Mouse (Mus musculus) retina, postnatal 7 days (tissue): ENCODE results near the gene Fhdc1.

Source experiments
- DNase-seq: peaks from one replicate; pipeline ENCODE4 v3.0.0-alpha.2; 2012; ENCODE audit warnings: low read depth, low spot score

Gene Fhdc1

GRCm38 (mm10) chr3:84435288-84436043 lies 44.8 kb downstream of the Fhdc1 start:
- peak; percentile 49 for DNase-seq

- DNase-seq: no peak
Measured at GRCm38 (mm10) chr3:84432797-84433445, 47.3 kb downstream of the Fhdc1 start.

GRCm38 (mm10) chr3:84431257-84431656 lies 49.0 kb downstream of the Fhdc1 start:
- DNase-seq: no peak

GRCm38 (mm10) chr3:84430152-84430551 lies 50.1 kb downstream of the Fhdc1 start:
- no peak for DNase-seq

- DNase-seq: no peak
Measured at GRCm38 (mm10) chr3:84428994-84429725, 51.1 kb downstream of the Fhdc1 start.

- no peak for DNase-seq
Measured at GRCm38 (mm10) chr3:84427779-84428178, 52.5 kb downstream of the Fhdc1 start.

GRCm38 (mm10) chr3:84422340-84422739 lies 57.9 kb downstream of the Fhdc1 start:
- DNase-seq: no peak

GRCm38 (mm10) chr3:84413868-84414267 lies 66.4 kb downstream of the Fhdc1 start:
- no peak for DNase-seq

- DNase-seq: no peak
Measured at GRCm38 (mm10) chr3:84412920-84413319, 67.3 kb downstream of the Fhdc1 start.

GRCm38 (mm10) chr3:84409474-84409862 lies 70.8 kb downstream of the Fhdc1 start:
- no peak for DNase-seq

GRCm38 (mm10) chr3:84408756-84409473 lies 71.3 kb downstream of the Fhdc1 start:
- DNase-seq: no peak

GRCm38 (mm10) chr3:84405523-84405922 lies 74.7 kb downstream of the Fhdc1 start:
- no peak for DNase-seq

GRCm38 (mm10) chr3:84403389-84403788 lies 76.8 kb downstream of the Fhdc1 start:
- no peak for DNase-seq

GRCm38 (mm10) chr3:84402716-84403115 lies 77.5 kb downstream of the Fhdc1 start:
- DNase-seq: no peak

GRCm38 (mm10) chr3:84397976-84398375 lies 82.3 kb downstream of the Fhdc1 start:
- no peak for DNase-seq

- DNase-seq: no peak
Measured at GRCm38 (mm10) chr3:84396240-84396639, 84.0 kb downstream of the Fhdc1 start.

- no peak for DNase-seq
Measured at GRCm38 (mm10) chr3:84395840-84396239, 84.4 kb downstream of the Fhdc1 start.

GRCm38 (mm10) chr3:84394841-84395447 lies 85.3 kb downstream of the Fhdc1 start:
- no peak for DNase-seq
